ENCODE assay signal across 24 mouse cellular contexts in the genomic region with DNA sequence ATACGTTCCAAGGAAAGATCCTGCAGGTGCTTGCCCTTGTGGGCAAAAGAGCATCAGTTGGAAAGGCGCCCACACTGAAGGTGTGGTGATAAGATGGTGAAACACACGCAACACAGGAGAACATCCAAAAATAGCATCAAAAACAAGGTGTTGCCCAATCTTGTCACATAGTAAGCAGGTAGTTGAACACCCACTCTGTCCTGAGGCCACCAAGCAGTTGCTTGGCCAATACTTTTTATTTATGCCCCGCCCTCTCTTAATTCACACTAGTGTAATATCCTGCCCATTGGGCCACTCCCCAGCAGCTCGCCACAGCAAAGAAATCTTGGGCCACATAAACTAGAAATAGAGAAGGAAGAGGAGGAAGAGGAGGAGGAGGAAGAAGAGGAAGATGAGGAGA.
"Had no signal": no experiment of that assay in that cellular context is flagged by ENCODE, and none has a peak within 500 bp of the region (broad histone marks: within the 10 kb centered on the region; RNA-seq: fewer than 3 reads in every experiment).

No protein-coding gene starts in this region.

- H3K36me3 ChIP-seq: heart, embryonic 15.5 days; hindbrain, embryonic 13.5 days; hindbrain, embryonic 15.5 days; intestine, embryonic 15.5 days; limb, embryonic 10.5 days; limb, embryonic 12.5 days had no signal

- H3K27me3 ChIP-seq: heart, embryonic 13.5 days; heart, embryonic 15.5 days; hindbrain, embryonic 13.5 days; hindbrain, embryonic 15.5 days; intestine, embryonic 15.5 days; limb, embryonic 12.5 days had no signal

- ATAC-seq: inflammation-experienced regulatory T-cells, adult 6 months; intestine, embryonic 15.5 days; intestine, postnatal 0 days had no signal

- H3K9me3 ChIP-seq: heart, embryonic 13.5 days; heart, embryonic 15.5 days; hindbrain, embryonic 13.5 days; hindbrain, embryonic 15.5 days; intestine, embryonic 15.5 days; limb, embryonic 10.5 days; limb, embryonic 12.5 days had no signal

- H3K4me2 ChIP-seq: heart, embryonic 11.5 days; heart, embryonic 13.5 days; heart, embryonic 15.5 days; hindbrain, embryonic 13.5 days; hindbrain, embryonic 15.5 days; intestine, embryonic 15.5 days; limb, embryonic 12.5 days; liver, embryonic 11.5 days had no signal

- H3K9ac ChIP-seq: heart, embryonic 13.5 days; heart, embryonic 15.5 days; hindbrain, embryonic 13.5 days; hindbrain, embryonic 15.5 days; intestine, embryonic 15.5 days; limb, embryonic 12.5 days; liver, embryonic 14.5 days had no signal

- H3K4me1 ChIP-seq: hindbrain, embryonic 13.5 days; hindbrain, embryonic 15.5 days; intestine, embryonic 15.5 days; limb, embryonic 10.5 days had no signal

- H3K4me3 ChIP-seq: heart, embryonic 13.5 days; heart, embryonic 15.5 days; hindbrain, embryonic 13.5 days; hindbrain, embryonic 15.5 days; intestine, embryonic 15.5 days; layer of hippocampus, adult 2 months; left cerebral cortex, adult 2 months; limb, embryonic 10.5 days; limb, embryonic 12.5 days had no signal

- DNase-seq: gastrocnemius, postnatal 14 days; gastrocnemius, postnatal 36 days; heart, adult 18-20 months; heart, postnatal 14 days; heart, postnatal 36 days; kidney, adult 18-20 months; kidney, adult 8-10 months; kidney, postnatal 10 days; kidney, postnatal 25 days; kidney, postnatal 4 days had no signal

- H3K27ac ChIP-seq: heart, embryonic 13.5 days; heart, embryonic 15.5 days; hindbrain, embryonic 13.5 days; hindbrain, embryonic 15.5 days; intestine, embryonic 15.5 days; layer of hippocampus, adult 2 months; left cerebral cortex, adult 2 months; limb, embryonic 10.5 days; limb, embryonic 12.5 days; liver, embryonic 14.5 days had no signal
